Mouse (Mus musculus) kidney, adult 2 months (tissue): ENCODE measurements at regions not wholly inside any gene's neighbourhood (a gene's known extent, or its start where the extent isn't known, plus 50 kb on each side); places are given as distances from the start of the nearest gene placed in this dataset.

Experiments used
- CTCF ChIP-seq: fragments of 200-500 bp; conservative IDR thresholded peaks from 2 replicates; pipeline ENCODE4 v1.5.1; 2011; ENCODE audit warnings: low read depth, mild to moderate bottlenecking, control low read depth, low read length, moderate library complexity, mixed read lengths; ENCODE audit not compliant: insufficient read depth, insufficient read length
- POLR2A ChIP-seq: fragments of 200-500 bp; IDR thresholded peaks from one replicate; pipeline ENCODE4 v1.6.1; 2011; ENCODE audit warnings: low read depth, low read length, control low read depth

GRCm38 (mm10) chr11:110836688-110837087 is 131.1 kb upstream of the Kcnj16 start:
- TF ChIP-seq CTCF (no peak), POLR2A (no peak)
